Mouse (Mus musculus): ENCODE measurements around the gene Ift140. TPM values are rescaled to one million over a fixed set of nuclear protein-coding genes. Genes with fewer than 3 reads are reported as not detected.

Gene Ift140
- polyA plus RNA-seq, 1 experiment from 2014 or later, result 145 TPM

DNA sequence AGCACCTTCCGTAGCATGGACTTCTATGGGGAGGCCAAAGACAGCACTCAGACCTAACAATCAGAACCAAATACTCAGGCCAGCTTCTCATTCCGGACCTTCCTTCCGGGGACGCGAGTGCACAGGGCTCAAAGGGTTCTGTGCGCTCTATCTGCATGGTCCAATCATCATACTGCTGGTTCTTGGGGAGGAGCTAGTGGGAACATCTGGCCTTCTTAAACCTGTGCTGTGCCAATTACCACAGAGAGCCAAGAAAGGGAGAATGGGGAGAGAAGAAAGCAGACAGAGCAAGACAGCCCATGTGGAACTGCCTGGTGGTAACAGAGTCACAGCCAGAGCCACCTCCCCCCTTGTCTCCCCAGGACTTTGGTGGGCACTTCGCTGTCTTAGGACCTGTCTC, 50.7 kb downstream of the Ift140 start:
- no peaks in the 10 kb centered on the region for H3K27me3 ChIP-seq (ENCODE audit: control insufficient read depth, insufficient read depth, low read depth, low read length)
- no peak overlapping the region for H3K4me2 ChIP-seq (ENCODE audit: low read depth, low read length)
- H3K9me3 ChIP-seq (replicated peaks; ENCODE audit: control insufficient read depth, low read length), result no peaks in the 10 kb centered on the region
- WGBS (ENCODE audit: insufficient replicate concordance), result 87% methylated on average over 7 of the region's 7 CpGs
- no peak overlapping the region for H3K4me3 ChIP-seq (ENCODE audit: low read depth, low read length)
- no peak for ATAC-seq (ENCODE audit: low read depth)
- no peak overlapping the region for H3K9ac ChIP-seq (ENCODE audit: low read depth, low read length)
- H3K27ac ChIP-seq (ENCODE audit: low read length), result no peak overlapping the region
- no peaks in the 10 kb centered on the region for H3K36me3 ChIP-seq (ENCODE audit: control insufficient read depth, insufficient read depth)
- peaks cover 19% of the 10 kb centered on the region for H3K4me1 ChIP-seq (ENCODE audit: control insufficient read depth, low read depth, low read length)

DNA sequence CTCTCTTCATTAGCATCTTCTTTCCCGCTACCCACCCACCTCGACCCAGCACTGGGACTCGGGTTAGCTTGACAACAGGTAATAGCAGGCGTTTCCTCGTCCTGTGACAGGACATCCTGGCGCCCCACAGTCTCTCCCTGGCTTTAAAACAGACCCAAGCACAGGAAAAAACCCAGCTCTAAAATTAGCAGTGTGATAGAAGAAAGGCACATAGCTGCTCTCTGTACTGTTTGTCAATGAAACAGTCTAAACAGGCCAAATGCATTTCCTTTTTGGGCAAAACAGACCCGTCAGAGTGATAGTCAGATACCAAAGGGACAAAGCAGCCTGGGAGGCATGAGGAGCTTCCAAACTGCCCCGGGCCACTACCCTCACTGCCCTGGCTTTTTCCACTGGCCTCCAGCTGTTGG, 51.6 kb downstream of the Ift140 start:
- no peak overlapping the region for H3K4me2 ChIP-seq (ENCODE audit: low read depth, low read length)
- no peaks in the 10 kb centered on the region for H3K36me3 ChIP-seq (ENCODE audit: control insufficient read depth, insufficient read depth)
- H3K27me3 ChIP-seq (ENCODE audit: control insufficient read depth, insufficient read depth, low read depth, low read length), result no peaks in the 10 kb centered on the region
- H3K27ac ChIP-seq (ENCODE audit: low read length), result peak overlapping the region; percentile 27; the same call in 1 of the 2 replicates
- ATAC-seq (ENCODE audit: low read depth), result 0 out of 2 replicates have a peak, but pooled peaks have one; percentile 12
- no peak overlapping the region for H3K9ac ChIP-seq (ENCODE audit: low read depth, low read length)
- WGBS (ENCODE audit: insufficient replicate concordance), result 29% methylated on average over 8 of the region's 8 CpGs
- H3K4me1 ChIP-seq (ENCODE audit: control insufficient read depth, low read depth, low read length), result peaks cover 19% of the 10 kb centered on the region
- no peaks in the 10 kb centered on the region for H3K9me3 ChIP-seq (replicated peaks; ENCODE audit: control insufficient read depth, low read length)
- no peak overlapping the region for H3K4me3 ChIP-seq (ENCODE audit: low read depth, low read length)

- 49% methylated on average over 2 of the region's 2 CpGs for WGBS (ENCODE audit: insufficient replicate concordance)
- H3K27ac ChIP-seq (ENCODE audit: low read length), result no peak overlapping the region
- no peak for ATAC-seq (ENCODE audit: low read depth)
Measured at GRCm38 (mm10) chr17:25068690-25069089, 52.8 kb downstream of the Ift140 start.

DNA sequence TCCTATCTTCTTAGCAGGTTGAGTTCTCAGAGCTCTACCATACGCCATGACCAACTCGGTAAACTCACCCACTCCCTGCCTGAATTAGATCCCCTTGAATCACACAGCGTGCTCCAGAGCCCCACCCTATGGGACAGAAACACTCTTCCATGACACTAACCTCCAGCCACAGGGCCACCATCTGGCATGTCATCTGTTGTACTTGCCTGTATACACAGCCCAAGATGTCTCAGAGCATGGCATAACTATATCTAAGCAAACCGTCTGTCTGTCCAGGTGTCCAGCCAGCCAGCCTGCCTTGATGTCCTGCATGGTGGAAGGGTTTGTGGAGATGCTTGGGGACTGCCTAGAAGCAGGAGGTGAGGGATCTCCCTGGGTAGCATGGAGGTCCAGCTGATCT, 61.0 kb downstream of the Ift140 start:
- Histone ChIP-seq H3K4me2 (ENCODE audit: low read depth, low read length) (no peak overlapping the region), H3K27ac (ENCODE audit: low read length) (no peak overlapping the region), H3K4me3 (ENCODE audit: low read depth, low read length) (no peak overlapping the region), H3K4me1 (ENCODE audit: control insufficient read depth, low read depth, low read length) (no peaks in the 10 kb centered on the region), H3K27me3 (ENCODE audit: control insufficient read depth, insufficient read depth, low read depth, low read length) (no peaks in the 10 kb centered on the region), H3K9me3 (replicated peaks; ENCODE audit: control insufficient read depth, low read length) (no peaks in the 10 kb centered on the region), H3K9ac (ENCODE audit: low read depth, low read length) (no peak overlapping the region), H3K36me3 (ENCODE audit: control insufficient read depth, insufficient read depth) (no peaks in the 10 kb centered on the region)
- no peak for ATAC-seq (ENCODE audit: low read depth)
- WGBS (ENCODE audit: insufficient replicate concordance), result 83% methylated on average over 4 of the region's 4 CpGs

More at GRCm38 (mm10) chr17:25068690-25069089, 52.8 kb downstream of the Ift140 start:
- Histone ChIP-seq H3K4me3 (ENCODE audit: low read depth, low read length) (no peak overlapping the region), H3K4me2 (ENCODE audit: low read depth, low read length) (no peak overlapping the region), H3K36me3 (ENCODE audit: control insufficient read depth, insufficient read depth) (no peaks in the 10 kb centered on the region), H3K27me3 (ENCODE audit: control insufficient read depth, insufficient read depth, low read depth, low read length) (no peaks in the 10 kb centered on the region), H3K9me3 (replicated peaks; ENCODE audit: control insufficient read depth, low read length) (no peaks in the 10 kb centered on the region), H3K4me1 (ENCODE audit: control insufficient read depth, low read depth, low read length) (peaks cover 17% of the 10 kb centered on the region), H3K9ac (ENCODE audit: low read depth, low read length) (no peak overlapping the region)

GRCm38 (mm10) chr17:25077771-25078372, 62.0 kb downstream of the Ift140 start:
- 68% methylated on average over 13 of the region's 13 CpGs for WGBS (ENCODE audit: insufficient replicate concordance)

DNA sequence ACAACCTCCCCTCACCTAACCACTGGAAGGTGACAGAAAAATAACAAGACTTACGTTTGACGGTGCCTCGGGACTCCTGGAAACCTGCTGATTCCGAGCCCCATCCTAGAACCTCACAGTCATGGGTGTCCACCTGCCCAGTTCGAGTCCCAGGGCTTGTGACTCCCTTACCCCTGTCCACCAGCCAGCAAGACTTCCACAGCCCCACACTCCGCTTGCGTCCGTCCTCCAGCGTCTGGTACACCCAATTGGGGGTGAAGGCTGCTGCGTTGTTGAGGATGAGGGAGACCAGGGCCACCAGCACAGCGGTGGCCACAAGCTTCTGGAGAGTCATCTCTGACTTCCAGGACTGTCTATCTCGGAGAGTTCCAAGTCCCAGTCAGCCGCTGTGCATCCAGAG, 64.3 kb downstream of the Ift140 start:
- Histone ChIP-seq H3K9ac (ENCODE audit: low read depth, low read length) (peak overlapping the region; percentile 8), H3K9me3 (replicated peaks; ENCODE audit: control insufficient read depth, low read length) (no peaks in the 10 kb centered on the region)
- ATAC-seq (ENCODE audit: low read depth), result no peak

More at GRCm38 (mm10) chr17:25077771-25078372, 62.0 kb downstream of the Ift140 start:
- Histone ChIP-seq H3K4me3 (ENCODE audit: low read depth, low read length) (0 out of 2 replicates have a peak overlapping the region, but pooled peaks have one; percentile 5), H3K4me2 (ENCODE audit: low read depth, low read length) (peak overlapping the region; percentile 12; the same call in 1 of the 2 replicates), H3K9ac (ENCODE audit: low read depth, low read length) (no peak overlapping the region), H3K36me3 (ENCODE audit: control insufficient read depth, insufficient read depth) (no peaks in the 10 kb centered on the region), H3K4me1 (ENCODE audit: control insufficient read depth, low read depth, low read length) (no peaks in the 10 kb centered on the region), H3K9me3 (replicated peaks; ENCODE audit: control insufficient read depth, low read length) (no peaks in the 10 kb centered on the region), H3K27me3 (ENCODE audit: control insufficient read depth, insufficient read depth, low read depth, low read length) (no peaks in the 10 kb centered on the region), H3K27ac (ENCODE audit: low read length) (no peak overlapping the region)
- ATAC-seq (ENCODE audit: low read depth), result no peak

DNA sequence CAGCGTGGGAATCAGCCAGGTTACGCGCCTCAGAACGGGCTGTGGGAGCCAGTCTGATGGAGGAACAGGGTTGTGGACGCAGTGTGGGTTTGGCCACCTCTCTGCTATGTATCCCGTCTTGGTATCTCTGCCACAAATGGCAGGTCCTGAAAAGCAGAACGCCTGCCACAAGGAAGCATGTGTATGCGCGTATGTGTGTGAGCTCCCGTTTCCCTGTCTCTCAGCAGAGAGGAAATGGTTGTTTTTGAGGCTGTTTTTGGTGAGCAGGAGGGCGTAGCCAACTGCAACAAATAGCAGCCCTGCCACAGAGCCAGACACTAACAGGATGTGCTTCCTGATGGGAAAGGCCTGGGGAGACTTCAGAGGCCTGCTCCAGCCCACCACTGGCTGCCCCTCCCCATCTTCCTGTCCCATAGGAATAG, 65.1 kb downstream of the Ift140 start:
- H3K27ac ChIP-seq (ENCODE audit: low read length), result peak overlapping the region; percentile 65
- no peak for ATAC-seq (ENCODE audit: low read depth)
- peak overlapping the region; percentile 8; the same call in 1 of the 2 replicates for H3K9ac ChIP-seq (ENCODE audit: low read depth, low read length)
- 47% methylated on average over 11 of the region's 11 CpGs for WGBS (ENCODE audit: insufficient replicate concordance)
- H3K4me1 ChIP-seq (ENCODE audit: control insufficient read depth, low read depth, low read length), result peaks cover 10% of the 10 kb centered on the region
- H3K4me3 ChIP-seq (ENCODE audit: low read depth, low read length), result peak overlapping the region; percentile 32
- no peak overlapping the region for H3K4me2 ChIP-seq (ENCODE audit: low read depth, low read length)
- H3K9me3 ChIP-seq (replicated peaks; ENCODE audit: control insufficient read depth, low read length), result no peaks in the 10 kb centered on the region
- no peaks in the 10 kb centered on the region for H3K27me3 ChIP-seq (ENCODE audit: control insufficient read depth, insufficient read depth, low read depth, low read length)
- no peaks in the 10 kb centered on the region for H3K36me3 ChIP-seq (ENCODE audit: control insufficient read depth, insufficient read depth)

More for the DNA sequence above, 64.3 kb downstream of the Ift140 start:
- 78% methylated on average over 13 of the region's 13 CpGs for WGBS (ENCODE audit: insufficient replicate concordance)
- Histone ChIP-seq H3K27me3 (ENCODE audit: control insufficient read depth, insufficient read depth, low read depth, low read length) (no peaks in the 10 kb centered on the region), H3K4me2 (ENCODE audit: low read depth, low read length) (no peak overlapping the region), H3K4me1 (ENCODE audit: control insufficient read depth, low read depth, low read length) (peaks cover 2% of the 10 kb centered on the region; the same call in 1 of the 2 replicates), H3K4me3 (ENCODE audit: low read depth, low read length) (peak overlapping the region; percentile 32), H3K27ac (ENCODE audit: low read length) (no peak overlapping the region; the same call in 1 of the 2 replicates), H3K36me3 (ENCODE audit: control insufficient read depth, insufficient read depth) (no peaks in the 10 kb centered on the region)

GRCm38 (mm10) chr17:25082081-25082847, 66.4 kb downstream of the Ift140 start:
- H3K27me3 ChIP-seq (ENCODE audit: control insufficient read depth, insufficient read depth, low read depth, low read length), result no peaks in the 10 kb centered on the region
- no peaks in the 10 kb centered on the region for H3K9me3 ChIP-seq (replicated peaks; ENCODE audit: control insufficient read depth, low read length)
- peaks cover 22% of the 10 kb centered on the region for H3K4me1 ChIP-seq (ENCODE audit: control insufficient read depth, low read depth, low read length)
- ATAC-seq (ENCODE audit: low read depth), result peak; percentile 17; the same call in 1 of the 2 replicates
- no peak overlapping the region for H3K9ac ChIP-seq (ENCODE audit: low read depth, low read length)
- no peaks in the 10 kb centered on the region for H3K36me3 ChIP-seq (ENCODE audit: control insufficient read depth, insufficient read depth)
- no peak overlapping the region for H3K4me3 ChIP-seq (ENCODE audit: low read depth, low read length)
- peak overlapping the region; percentile 45 for H3K27ac ChIP-seq (ENCODE audit: low read length)
- H3K4me2 ChIP-seq (ENCODE audit: low read depth, low read length), result no peak overlapping the region
- WGBS (ENCODE audit: insufficient replicate concordance), result 44% methylated on average over 14 of the region's 14 CpGs

GRCm38 (mm10) chr17:25082887-25083286, 67.0 kb downstream of the Ift140 start:
- no peaks in the 10 kb centered on the region for H3K36me3 ChIP-seq (ENCODE audit: control insufficient read depth, insufficient read depth)
- no peak for ATAC-seq (ENCODE audit: low read depth)
- H3K27me3 ChIP-seq (ENCODE audit: control insufficient read depth, insufficient read depth, low read depth, low read length), result no peaks in the 10 kb centered on the region
- no peak overlapping the region for H3K9ac ChIP-seq (ENCODE audit: low read depth, low read length)
- 63% methylated on average over 3 of the region's 3 CpGs for WGBS (ENCODE audit: insufficient replicate concordance)
- H3K9me3 ChIP-seq (replicated peaks; ENCODE audit: control insufficient read depth, low read length), result no peaks in the 10 kb centered on the region
- peak overlapping the region; percentile 45 for H3K27ac ChIP-seq (ENCODE audit: low read length)
- H3K4me3 ChIP-seq (ENCODE audit: low read depth, low read length), result no peak overlapping the region
- no peak overlapping the region for H3K4me2 ChIP-seq (ENCODE audit: low read depth, low read length)
- peaks cover 29% of the 10 kb centered on the region for H3K4me1 ChIP-seq (ENCODE audit: control insufficient read depth, low read depth, low read length)
